Mouse (Mus musculus): ENCODE measurements around the gene Pafah2. TPM values are rescaled to one million over a fixed set of nuclear protein-coding genes. Genes with fewer than 3 reads are reported as not detected.

Pafah2 gene
- polyA plus RNA-seq, 1 experiment, result 4.9 TPM

- Histone ChIP-seq H3K36me3 (ENCODE audit: control insufficient read depth, insufficient read depth, low read length) (no peaks in the 10 kb centered on the region; the same call in 1 of the 2 replicates), H3K27ac (ENCODE audit: insufficient read depth, low read length) (no peak overlapping the region), H3K4me1 (ENCODE audit: control insufficient read depth, insufficient read depth, insufficient read length) (peaks cover 6% of the 10 kb centered on the region; the same call in 1 of the 2 replicates), H3K27me3 (ENCODE audit: control insufficient read depth, insufficient read depth, low read length) (no peaks in the 10 kb centered on the region), H3K4me3 (ENCODE audit: extremely low read depth, insufficient read depth, insufficient read length) (no peak overlapping the region)
- no peak for DNase-seq (ENCODE audit: low read depth in 1 of 2, low spot score in 2 of 2)
- 59% methylated on average over 3 of the region's 3 CpGs for WGBS
- TF ChIP-seq POLR2A (IDR thresholded peaks at IDR 0.05; ENCODE audit: low read depth, low read length) (no peak), CTCF (IDR thresholded peaks at IDR 0.05; ENCODE audit: extremely low read depth, insufficient read depth, insufficient read length, insufficient replicate concordance) (no peak)
These were observed 73.9 kb downstream of the Pafah2 start for GRCm38 (mm10) chr4:134469985-134470384.

- Histone ChIP-seq H3K4me1 (ENCODE audit: control insufficient read depth, insufficient read depth, insufficient read length) (peaks cover 6% of the 10 kb centered on the region; the same call in 1 of the 2 replicates), H3K36me3 (ENCODE audit: control insufficient read depth, insufficient read depth, low read length) (no peaks in the 10 kb centered on the region; the same call in 1 of the 2 replicates), H3K27me3 (ENCODE audit: control insufficient read depth, insufficient read depth, low read length) (no peaks in the 10 kb centered on the region), H3K27ac (ENCODE audit: insufficient read depth, low read length) (no peak overlapping the region), H3K4me3 (ENCODE audit: extremely low read depth, insufficient read depth, insufficient read length) (no peak overlapping the region)
- DNase-seq (ENCODE audit: low read depth in 1 of 2, low spot score in 2 of 2), result no peak
- TF ChIP-seq POLR2A (IDR thresholded peaks at IDR 0.05; ENCODE audit: low read depth, low read length) (no peak), CTCF (IDR thresholded peaks at IDR 0.05; ENCODE audit: extremely low read depth, insufficient read depth, insufficient read length, insufficient replicate concordance) (no peak)
These were observed 75.3 kb downstream of the Pafah2 start for GRCm38 (mm10) chr4:134471469-134471868.

- Histone ChIP-seq H3K27ac (ENCODE audit: insufficient read depth, low read length) (no peak overlapping the region), H3K4me3 (ENCODE audit: extremely low read depth, insufficient read depth, insufficient read length) (no peak overlapping the region), H3K36me3 (ENCODE audit: control insufficient read depth, insufficient read depth, low read length) (no peaks in the 10 kb centered on the region; the same call in 1 of the 2 replicates), H3K27me3 (ENCODE audit: control insufficient read depth, insufficient read depth, low read length) (no peaks in the 10 kb centered on the region), H3K4me1 (ENCODE audit: control insufficient read depth, insufficient read depth, insufficient read length) (no peaks in the 10 kb centered on the region)
- 92% methylated on average over 4 of the region's 4 CpGs for WGBS
- DNase-seq (ENCODE audit: low read depth in 1 of 2, low spot score in 2 of 2), result no peak
- TF ChIP-seq POLR2A (IDR thresholded peaks at IDR 0.05; ENCODE audit: low read depth, low read length), result no peak
- no peak for TF ChIP-seq CTCF (IDR thresholded peaks at IDR 0.05; ENCODE audit: extremely low read depth, insufficient read depth, insufficient read length, insufficient replicate concordance)
These were observed 77.6 kb downstream of the Pafah2 start for GRCm38 (mm10) chr4:134473764-134474163.

- Histone ChIP-seq H3K36me3 (ENCODE audit: control insufficient read depth, insufficient read depth, low read length) (no peaks in the 10 kb centered on the region; the same call in 1 of the 2 replicates), H3K27me3 (ENCODE audit: control insufficient read depth, insufficient read depth, low read length) (no peaks in the 10 kb centered on the region), H3K27ac (ENCODE audit: insufficient read depth, low read length) (no peak overlapping the region), H3K4me1 (ENCODE audit: control insufficient read depth, insufficient read depth, insufficient read length) (no peaks in the 10 kb centered on the region), H3K4me3 (ENCODE audit: extremely low read depth, insufficient read depth, insufficient read length) (no peak overlapping the region)
- DNase-seq (ENCODE audit: low read depth in 1 of 2, low spot score in 2 of 2), result no peak
- TF ChIP-seq POLR2A (IDR thresholded peaks at IDR 0.05; ENCODE audit: low read depth, low read length) (no peak), CTCF (IDR thresholded peaks at IDR 0.05; ENCODE audit: extremely low read depth, insufficient read depth, insufficient read length, insufficient replicate concordance) (no peak)
- 94% methylated on average over 8 of the region's 8 CpGs for WGBS
These were observed 78.1 kb downstream of the Pafah2 start for GRCm38 (mm10) chr4:134474240-134474639.

- no peak for DNase-seq (ENCODE audit: low read depth in 1 of 2, low spot score in 2 of 2)
- 89% methylated on average over 8 of the region's 8 CpGs for WGBS
- no peak overlapping the region for H3K27ac ChIP-seq (ENCODE audit: insufficient read depth, low read length)
- H3K4me3 ChIP-seq (ENCODE audit: extremely low read depth, insufficient read depth, insufficient read length), result no peak overlapping the region
- H3K36me3 ChIP-seq (ENCODE audit: control insufficient read depth, insufficient read depth, low read length), result no peaks in the 10 kb centered on the region; the same call in 1 of the 2 replicates
- no peaks in the 10 kb centered on the region for H3K4me1 ChIP-seq (ENCODE audit: control insufficient read depth, insufficient read depth, insufficient read length)
- H3K27me3 ChIP-seq (ENCODE audit: control insufficient read depth, insufficient read depth, low read length), result no peaks in the 10 kb centered on the region
- TF ChIP-seq POLR2A (IDR thresholded peaks at IDR 0.05; ENCODE audit: low read depth, low read length) (no peak), CTCF (IDR thresholded peaks at IDR 0.05; ENCODE audit: extremely low read depth, insufficient read depth, insufficient read length, insufficient replicate concordance) (no peak)
These were observed 80.8 kb downstream of the Pafah2 start for GRCm38 (mm10) chr4:134476899-134477298.

Other genes with a start within 250 kb of the Pafah2 start
- gene Cep85, start 209.2 kb upstream of the Pafah2 start, polyA plus RNA-seq (2012; rRNA removed), result 15.2 and 20.8 TPM in 2 replicates
- gene Gm7534, start 193.3 kb upstream of the Pafah2 start, polyA plus RNA-seq (2012; rRNA removed), result not detected in 2 replicates
- gene Catsper4, start 168.9 kb upstream of the Pafah2 start, polyA plus RNA-seq (2012; rRNA removed), result not detected in 2 replicates
- 0.26 TPM in 2 replicates for gene Cnksr1, start 157.9 kb upstream of the Pafah2 start, polyA plus RNA-seq (2012; rRNA removed)
- gene E130218I03Rik, start 152.7 kb upstream of the Pafah2 start, polyA plus RNA-seq (2012; rRNA removed), result not detected in 2 replicates
- 7.4 and 11.5 TPM in 2 replicates for gene Zfp593, start 150.7 kb upstream of the Pafah2 start, polyA plus RNA-seq (2012; rRNA removed)
- gene Gm30191, start 149.4 kb upstream of the Pafah2 start, polyA plus RNA-seq (2012; rRNA removed), result not detected in 2 replicates
- 6.9 and 10.2 TPM in 2 replicates for gene Grrp1, start 142.2 kb upstream of the Pafah2 start, polyA plus RNA-seq (2012; rRNA removed)
- 3.6 and 3.9 TPM in 2 replicates for gene Pdik1l, start 108.4 kb upstream of the Pafah2 start, polyA plus RNA-seq (2012; rRNA removed)
- gene Trim63, start 81.2 kb upstream of the Pafah2 start, polyA plus RNA-seq (2012; rRNA removed), result 0.12 and 0.32 TPM in 2 replicates
- 1.5 and 4.0 TPM in 2 replicates for gene Slc30a2, start 53.1 kb upstream of the Pafah2 start, polyA plus RNA-seq (2012; rRNA removed)
- gene Extl1, start 12.5 kb upstream of the Pafah2 start, polyA plus RNA-seq (2012; rRNA removed), result 7.2 and 8.5 TPM in 2 replicates
- gene Stmn1, start 72.0 kb downstream of the Pafah2 start, polyA plus RNA-seq (2012; rRNA removed), result 13.8 and 17.1 TPM in 2 replicates
- 29.4 and 36.2 TPM in 2 replicates for gene Paqr7, start 100.4 kb downstream of the Pafah2 start, polyA plus RNA-seq (2012; rRNA removed)
- 0.39 and 0.80 TPM in 2 replicates for gene Aunip, start 114.7 kb downstream of the Pafah2 start, polyA plus RNA-seq (2012; rRNA removed)
- gene Mtfr1l, start 139.1 kb downstream of the Pafah2 start, polyA plus RNA-seq (2012; rRNA removed), result 37.4 and 55.2 TPM in 2 replicates
- gene Selenon, start 155.8 kb downstream of the Pafah2 start, polyA plus RNA-seq (2012; rRNA removed), result 8.0 and 8.3 TPM in 2 replicates

All from spleen, adult 2 months (tissue).